Mouse (Mus musculus): ENCODE results near the gene Trpm2. TPM values are rescaled to one million over a fixed set of nuclear protein-coding genes. Genes with fewer than 3 reads are reported as not detected.

The Trpm2 gene
- polyA plus RNA-seq, 1 experiment from 2014 or later = 0.19 TPM

DNA sequence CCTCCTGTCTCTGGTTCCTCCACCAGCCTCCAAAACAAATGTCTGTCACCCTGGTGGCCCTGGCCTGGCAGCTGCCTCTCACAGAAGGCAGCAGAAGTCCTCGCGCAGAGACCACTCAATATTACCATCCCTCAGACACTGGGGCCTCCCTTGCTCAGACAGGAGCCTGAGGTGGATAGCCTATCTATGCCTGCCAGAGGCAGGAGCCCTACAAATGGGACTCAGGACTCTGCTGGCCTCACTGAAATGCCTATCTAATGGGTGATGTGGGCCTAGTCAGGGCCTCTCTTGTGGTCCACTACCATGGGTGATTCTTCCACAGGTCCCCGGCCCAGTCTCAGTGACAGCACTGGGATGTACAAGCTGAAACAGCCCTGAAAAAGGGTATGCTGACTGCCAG lies 37.8 kb upstream of the Trpm2 start:
- H3K27me3 ChIP-seq (replicated peaks) = no peaks in the 10 kb centered on the region
- H3K9me3 ChIP-seq = no peaks in the 10 kb centered on the region
- peak overlapping the region; percentile 90 for H3K4me3 ChIP-seq
- peak overlapping the region; percentile 100 for H3K27ac ChIP-seq (replicated peaks)
- WGBS = 61% methylated on average over 3 of the region's 3 CpGs
- peaks cover 51% of the 10 kb centered on the region for H3K4me1 ChIP-seq
- H3K9ac ChIP-seq = peak overlapping the region; percentile 96
- ATAC-seq (ENCODE audit: extremely low read depth, insufficient number of reproducible peaks, low FRiP score, low TSS enrichment) = no peak
- H3K4me2 ChIP-seq = peak overlapping the region; percentile 95
- peaks cover 28% of the 10 kb centered on the region for H3K36me3 ChIP-seq

DNA sequence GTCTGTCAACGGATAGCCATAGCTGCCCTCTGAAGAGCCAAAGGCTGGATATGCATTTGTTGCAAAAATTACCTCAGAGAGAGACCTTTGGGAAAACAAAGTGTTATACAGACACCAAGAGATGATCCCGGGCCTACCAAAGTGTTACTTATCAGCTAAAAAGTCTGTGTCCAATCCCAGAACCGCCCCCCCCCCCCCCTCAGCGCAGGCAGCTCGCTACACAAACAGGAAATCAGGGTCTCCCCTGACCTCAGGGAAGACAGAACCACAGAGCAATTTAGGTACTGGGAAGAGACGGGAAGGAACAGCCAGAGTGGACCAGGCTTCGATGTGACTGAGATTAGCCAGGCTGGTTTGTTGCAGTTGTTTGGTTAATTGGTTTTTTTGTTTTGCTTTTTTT lies 36.8 kb upstream of the Trpm2 start:
- H3K9ac ChIP-seq = peak overlapping the region; percentile 96
- H3K4me1 ChIP-seq = peaks cover 51% of the 10 kb centered on the region
- peak overlapping the region; percentile 100 for H3K27ac ChIP-seq (replicated peaks)
- peak overlapping the region; percentile 90 for H3K4me3 ChIP-seq
- peaks cover 38% of the 10 kb centered on the region for H3K36me3 ChIP-seq
- no peaks in the 10 kb centered on the region for H3K9me3 ChIP-seq
- no peaks in the 10 kb centered on the region for H3K27me3 ChIP-seq (replicated peaks)
- no peak for ATAC-seq (ENCODE audit: extremely low read depth, insufficient number of reproducible peaks, low FRiP score, low TSS enrichment)
- WGBS = 40% methylated on average over 7 of the region's 7 CpGs
- peak overlapping the region; percentile 95 for H3K4me2 ChIP-seq

DNA sequence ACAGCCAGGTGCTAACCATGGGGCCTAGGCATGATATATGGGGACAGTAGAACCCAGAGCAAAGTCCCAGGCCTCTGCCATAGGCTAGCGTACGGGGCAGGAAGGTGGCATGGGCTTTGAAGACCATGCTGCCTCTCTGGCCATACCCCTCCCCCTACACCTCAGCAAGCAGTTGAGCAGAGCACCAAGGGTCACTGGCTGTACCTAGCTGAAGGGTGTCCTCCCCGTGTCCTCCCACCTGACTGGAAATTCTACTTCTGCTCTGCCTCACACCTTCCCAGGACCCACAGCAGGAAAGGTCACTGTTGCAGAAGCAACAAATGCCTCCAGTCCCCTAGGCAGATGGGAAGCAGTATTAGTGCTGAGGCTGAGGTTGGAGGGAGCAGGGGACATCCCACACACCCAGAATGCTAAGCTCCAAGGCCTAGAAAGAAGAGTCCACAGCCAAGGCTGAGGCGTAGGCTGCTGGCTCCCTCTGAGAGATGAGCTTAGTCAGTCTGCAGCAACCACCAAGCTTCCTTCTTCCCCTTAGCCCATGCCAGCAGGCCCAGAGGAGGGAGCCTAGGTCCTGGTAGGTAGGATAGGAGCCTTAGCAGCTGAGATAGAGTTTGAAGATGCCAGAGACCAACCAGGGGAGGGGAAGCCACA lies 35.6 kb upstream of the Trpm2 start:
- no peak for ATAC-seq (ENCODE audit: extremely low read depth, insufficient number of reproducible peaks, low FRiP score, low TSS enrichment)
- Histone ChIP-seq H3K27ac (replicated peaks) (no peak overlapping the region), H3K36me3 (peaks cover 51% of the 10 kb centered on the region), H3K27me3 (replicated peaks) (no peaks in the 10 kb centered on the region), H3K9me3 (no peaks in the 10 kb centered on the region), H3K9ac (peak overlapping the region; percentile 96), H3K4me1 (peaks cover 51% of the 10 kb centered on the region), H3K4me2 (peak overlapping the region; percentile 95; the same call in 1 of the 2 replicates), H3K4me3 (no peak overlapping the region)
- WGBS = 90% methylated on average over 4 of the region's 4 CpGs

DNA sequence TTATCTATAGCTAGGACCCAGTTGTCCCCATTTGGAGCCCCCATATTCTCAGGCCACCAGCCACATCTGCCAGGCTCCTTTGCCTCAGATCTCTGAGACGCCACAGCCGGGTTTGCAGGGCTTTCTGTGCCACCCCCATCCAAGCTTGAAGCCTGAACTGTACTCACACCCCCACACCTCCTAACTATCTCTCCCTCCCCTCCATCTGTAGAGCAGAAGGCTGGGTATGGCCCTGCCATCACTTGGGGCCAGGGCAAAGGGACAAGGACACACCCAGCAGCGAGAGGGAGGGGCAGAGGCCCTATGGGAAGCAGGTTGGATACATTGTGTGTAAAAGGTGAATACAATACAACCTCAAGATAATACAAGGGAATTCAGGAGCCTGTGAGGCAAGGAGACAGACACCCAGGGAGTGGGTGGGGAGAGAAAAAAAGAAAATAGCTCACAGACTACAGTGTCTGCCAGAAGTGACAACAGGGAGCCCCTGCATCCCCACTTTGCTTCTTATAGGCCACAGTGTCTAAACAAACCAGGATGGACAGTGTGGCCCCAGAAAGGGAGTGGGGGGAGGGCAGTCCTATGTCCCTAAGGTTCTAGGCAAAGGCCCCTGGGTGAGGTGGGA lies 34.2 kb upstream of the Trpm2 start:
- no peaks in the 10 kb centered on the region for H3K9me3 ChIP-seq
- H3K4me2 ChIP-seq = no peak overlapping the region
- H3K27me3 ChIP-seq (replicated peaks) = no peaks in the 10 kb centered on the region
- H3K4me3 ChIP-seq = no peak overlapping the region
- 0 out of 2 replicates have a peak overlapping the region, but pooled peaks have one; percentile 38 for H3K9ac ChIP-seq
- no peak overlapping the region for H3K27ac ChIP-seq (replicated peaks)
- peaks cover 46% of the 10 kb centered on the region for H3K4me1 ChIP-seq
- H3K36me3 ChIP-seq = peaks cover 64% of the 10 kb centered on the region
- WGBS = 83% methylated on average over 3 of the region's 3 CpGs
- ATAC-seq (ENCODE audit: extremely low read depth, insufficient number of reproducible peaks, low FRiP score, low TSS enrichment) = no peak

DNA sequence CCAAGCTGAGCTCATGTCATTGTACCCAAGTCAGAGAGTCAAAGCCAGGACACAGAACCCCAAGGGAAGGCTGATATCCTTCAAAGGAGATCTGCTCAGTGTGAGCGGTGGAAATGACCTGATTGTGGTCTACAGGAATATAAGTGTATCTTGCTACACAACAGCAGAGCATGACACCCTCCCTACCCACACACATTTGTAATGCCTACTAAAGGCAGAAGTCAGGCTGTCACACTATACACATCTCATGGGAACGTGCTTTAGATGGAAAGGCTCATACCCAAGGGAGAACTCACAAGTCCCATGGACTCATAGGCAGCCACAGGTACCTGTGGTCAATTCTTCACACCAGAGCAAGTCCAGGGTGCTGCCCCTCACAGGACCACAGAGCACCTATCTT lies 32.0 kb upstream of the Trpm2 start:
- 92% methylated on average over 2 of the region's 2 CpGs for WGBS
- no peak overlapping the region for H3K9ac ChIP-seq
- no peak for ATAC-seq (ENCODE audit: extremely low read depth, insufficient number of reproducible peaks, low FRiP score, low TSS enrichment)
- peaks cover 29% of the 10 kb centered on the region for H3K4me1 ChIP-seq
- no peak overlapping the region for H3K27ac ChIP-seq (replicated peaks)
- no peaks in the 10 kb centered on the region for H3K9me3 ChIP-seq
- no peak overlapping the region for H3K4me3 ChIP-seq
- no peak overlapping the region for H3K4me2 ChIP-seq
- peaks cover 87% of the 10 kb centered on the region for H3K36me3 ChIP-seq
- H3K27me3 ChIP-seq (replicated peaks) = no peaks in the 10 kb centered on the region

DNA sequence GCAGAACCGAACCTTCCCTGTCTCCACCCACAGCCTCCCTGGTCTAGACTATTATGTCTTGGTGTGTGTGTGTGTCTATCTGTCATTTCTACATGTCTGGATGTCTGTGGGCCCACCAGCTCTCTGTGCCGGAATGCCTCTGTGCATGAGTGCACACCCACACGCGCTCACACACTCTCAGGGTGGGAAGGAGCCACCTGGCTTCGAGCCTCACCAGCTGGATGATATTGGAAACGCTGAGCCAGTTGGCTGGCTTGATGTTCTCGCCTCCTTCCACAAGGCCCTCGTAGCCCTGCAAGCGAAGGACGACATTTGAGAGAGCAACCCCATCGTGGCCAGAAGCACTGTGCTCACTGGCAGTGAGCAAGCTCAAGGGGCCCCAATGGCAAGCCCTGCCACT lies 31.4 kb upstream of the Trpm2 start:
- Histone ChIP-seq H3K9ac (no peak overlapping the region), H3K9me3 (no peaks in the 10 kb centered on the region), H3K27ac (replicated peaks) (no peak overlapping the region), H3K27me3 (replicated peaks) (no peaks in the 10 kb centered on the region), H3K4me3 (no peak overlapping the region), H3K4me2 (no peak overlapping the region), H3K4me1 (peaks cover 24% of the 10 kb centered on the region), H3K36me3 (peaks cover 92% of the 10 kb centered on the region)
- 87% methylated on average over 11 of the region's 11 CpGs for WGBS
- no peak for ATAC-seq (ENCODE audit: extremely low read depth, insufficient number of reproducible peaks, low FRiP score, low TSS enrichment)

DNA sequence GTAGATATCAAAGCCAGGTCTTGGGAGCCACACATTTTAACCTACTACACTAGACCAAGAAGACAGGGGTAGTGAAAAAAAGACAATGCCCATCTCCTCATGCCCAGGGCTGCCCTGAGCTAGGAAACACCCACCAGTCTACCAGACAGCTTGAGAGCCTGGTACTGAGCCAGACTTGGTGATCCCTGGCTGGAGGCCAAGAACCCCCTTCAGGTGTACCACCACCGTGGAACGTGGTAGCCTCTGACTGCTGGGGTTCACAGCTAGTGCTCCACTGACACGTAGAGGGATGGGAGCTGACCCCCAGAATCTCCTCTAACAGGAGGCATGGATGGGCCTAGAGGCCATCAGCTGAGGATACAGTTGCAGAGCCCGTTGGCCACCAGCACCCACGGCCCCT lies 29.8 kb upstream of the Trpm2 start:
- H3K27me3 ChIP-seq (replicated peaks) = no peaks in the 10 kb centered on the region
- H3K4me3 ChIP-seq = no peak overlapping the region
- no peak overlapping the region for H3K9ac ChIP-seq
- ATAC-seq (ENCODE audit: extremely low read depth, insufficient number of reproducible peaks, low FRiP score, low TSS enrichment) = no peak
- H3K36me3 ChIP-seq = peaks cover 99% of the 10 kb centered on the region
- WGBS = 91% methylated on average over 5 of the region's 5 CpGs
- no peak overlapping the region for H3K4me2 ChIP-seq
- H3K4me1 ChIP-seq = peaks cover 8% of the 10 kb centered on the region
- H3K27ac ChIP-seq (replicated peaks) = no peak overlapping the region
- no peaks in the 10 kb centered on the region for H3K9me3 ChIP-seq

DNA sequence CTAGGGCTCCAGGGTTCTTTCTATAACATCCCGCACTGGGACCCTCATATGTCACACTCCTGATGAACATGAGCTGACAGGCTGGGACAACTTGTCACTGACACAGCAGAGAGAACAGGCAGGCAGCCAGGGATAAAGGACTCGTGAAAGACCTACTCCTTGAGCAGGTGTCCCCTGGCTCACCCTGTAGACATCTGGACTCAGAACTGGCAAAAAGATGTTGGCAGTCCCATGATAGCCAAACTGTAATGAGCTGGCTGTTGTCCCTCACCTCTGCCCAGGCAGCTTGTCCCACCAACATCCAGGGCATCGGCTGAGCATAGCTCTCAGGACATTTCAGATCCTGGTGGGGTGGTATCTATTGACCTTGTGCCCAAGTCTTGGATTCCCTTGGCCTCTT lies 25.3 kb upstream of the Trpm2 start:
- Histone ChIP-seq H3K27me3 (replicated peaks) (no peaks in the 10 kb centered on the region), H3K36me3 (peaks cover 100% of the 10 kb centered on the region), H3K9ac (no peak overlapping the region), H3K4me3 (no peak overlapping the region), H3K27ac (replicated peaks) (no peak overlapping the region), H3K9me3 (no peaks in the 10 kb centered on the region), H3K4me1 (no peaks in the 10 kb centered on the region), H3K4me2 (no peak overlapping the region)
- no peak for ATAC-seq (ENCODE audit: extremely low read depth, insufficient number of reproducible peaks, low FRiP score, low TSS enrichment)
- WGBS = 80% methylated on average over 3 of the region's 3 CpGs

DNA sequence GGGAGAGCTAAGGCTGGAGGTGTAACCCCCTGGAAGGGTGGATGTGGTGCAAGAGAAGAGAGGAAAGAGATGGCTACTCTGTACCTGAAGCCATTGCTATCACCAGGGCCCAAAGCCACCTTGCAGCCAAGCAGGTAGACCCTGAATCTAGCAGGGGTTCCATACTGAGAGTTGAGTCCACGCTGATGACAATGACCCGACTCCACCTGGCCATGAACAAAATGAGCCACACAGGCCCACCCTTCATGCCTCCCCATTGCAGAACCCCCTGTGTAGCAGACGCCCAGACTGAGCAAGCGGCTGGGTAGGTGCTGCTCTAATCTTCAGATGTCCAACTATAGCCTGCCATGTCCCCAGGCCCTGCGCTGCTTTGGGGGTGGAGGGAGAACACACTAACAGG lies 15.4 kb upstream of the Trpm2 start:
- peaks cover 51% of the 10 kb centered on the region for H3K36me3 ChIP-seq
- H3K4me1 ChIP-seq = peaks cover 5% of the 10 kb centered on the region
- WGBS = 69% methylated on average over 5 of the region's 5 CpGs
- no peaks in the 10 kb centered on the region for H3K27me3 ChIP-seq (replicated peaks)
- H3K4me2 ChIP-seq = no peak overlapping the region
- no peak for ATAC-seq (ENCODE audit: extremely low read depth, insufficient number of reproducible peaks, low FRiP score, low TSS enrichment)
- no peak overlapping the region for H3K4me3 ChIP-seq
- no peak overlapping the region for H3K9ac ChIP-seq
- H3K9me3 ChIP-seq = no peaks in the 10 kb centered on the region
- no peak overlapping the region for H3K27ac ChIP-seq (replicated peaks)

DNA sequence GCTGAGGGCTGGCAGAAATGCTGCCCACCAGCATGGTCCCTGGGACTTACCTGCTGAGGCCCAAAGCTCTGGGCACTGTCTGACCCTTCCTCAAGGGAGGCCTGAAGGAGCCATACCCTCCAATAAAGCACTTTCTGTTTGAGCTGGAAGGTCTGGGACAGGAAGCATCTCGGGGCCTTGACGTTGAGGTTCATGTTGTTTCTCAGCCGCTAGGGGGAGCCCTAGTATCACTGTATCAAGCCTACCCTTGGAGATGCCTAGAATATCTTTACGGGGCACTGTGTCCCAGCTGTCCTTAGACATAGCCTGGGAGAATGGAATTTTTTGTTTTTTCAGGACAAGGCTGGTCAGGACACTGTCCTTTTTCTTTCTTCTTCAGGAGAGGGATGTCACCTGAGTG lies 14.3 kb upstream of the Trpm2 start:
- Histone ChIP-seq H3K4me1 (peaks cover 5% of the 10 kb centered on the region), H3K27ac (replicated peaks) (no peak overlapping the region), H3K27me3 (replicated peaks) (no peaks in the 10 kb centered on the region), H3K9ac (no peak overlapping the region), H3K36me3 (peaks cover 49% of the 10 kb centered on the region), H3K4me3 (no peak overlapping the region), H3K4me2 (no peak overlapping the region), H3K9me3 (no peaks in the 10 kb centered on the region)
- ATAC-seq (ENCODE audit: extremely low read depth, insufficient number of reproducible peaks, low FRiP score, low TSS enrichment) = 0 out of 2 replicates have a peak, but pooled peaks have one; percentile 18
- under 1% methylated on average over 4 of the region's 4 CpGs for WGBS

DNA sequence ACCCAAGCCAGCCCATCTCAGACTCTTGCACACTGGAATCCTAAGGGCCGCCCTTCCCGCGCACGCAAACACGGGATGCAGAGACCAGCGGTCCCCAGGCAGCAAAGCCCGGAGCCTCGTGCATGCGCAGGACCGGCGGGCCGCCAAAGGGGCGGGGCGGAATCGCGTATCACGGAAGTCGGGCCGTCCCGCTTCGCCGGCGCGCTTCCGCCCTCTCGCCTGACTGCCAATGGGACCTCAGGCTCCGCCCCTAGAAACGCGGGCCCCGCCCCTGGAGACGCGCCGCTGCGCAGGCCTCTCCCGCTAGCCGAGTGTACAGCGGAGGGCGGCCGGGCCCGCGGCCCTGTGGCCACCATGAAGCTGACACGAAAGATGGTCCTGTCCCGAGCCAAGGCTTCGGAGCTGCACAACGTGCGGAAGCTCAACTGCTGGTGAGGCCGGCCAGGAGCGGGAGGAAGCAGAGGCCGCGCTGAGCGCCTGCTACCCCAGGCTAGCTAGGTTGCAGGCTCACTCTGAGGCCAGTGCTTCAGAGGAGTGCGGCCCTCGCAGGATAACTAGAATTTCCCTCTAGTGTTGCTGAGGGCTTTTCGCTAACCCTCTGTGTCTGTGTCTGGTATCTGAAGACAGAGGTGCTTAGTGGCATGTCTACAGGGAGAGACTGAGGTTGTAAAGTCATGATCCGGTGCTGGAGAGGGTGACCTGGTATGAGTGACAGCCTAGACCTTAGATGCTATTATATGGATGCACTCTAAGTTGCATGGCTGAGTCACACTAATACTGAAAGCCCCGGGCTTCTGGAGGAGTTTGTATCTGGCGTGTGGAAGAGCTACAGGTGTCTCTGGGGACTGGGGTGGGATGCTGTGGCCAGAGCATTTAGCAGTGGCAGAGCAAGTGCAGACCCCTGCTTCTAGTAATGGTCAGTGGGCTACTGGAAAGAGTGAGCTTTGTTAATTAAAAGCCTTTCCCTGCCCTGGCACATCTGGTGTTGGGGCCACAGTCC lies 8.3 kb upstream of the Trpm2 start, which contains the start of gene 1810043G02Rik:
1810043G02Rik (plus strand) TSS at position 174 of the 1,000 bp plus-strand sequence.
- peak within 1 kb of the TSS; percentile 88 for H3K4me2 ChIP-seq
- H3K4me3 ChIP-seq = peak within 1 kb of the TSS; percentile 79
- H3K4me1 ChIP-seq = peaks cover 14% of the 10 kb centered on the region
- H3K27me3 ChIP-seq (replicated peaks) = no peaks in the 10 kb centered on the region
- peak within 1 kb of the TSS; percentile 89 for H3K9ac ChIP-seq
- peak within 1 kb of the TSS; percentile 34; the same call in 1 of the 2 replicates for H3K27ac ChIP-seq (replicated peaks)
- 1% methylated on average over 57 of the region's 57 CpGs for whole genome bisulfite sequencing
- peaks cover 15% of the 10 kb centered on the region for H3K36me3 ChIP-seq
- ATAC-seq (ENCODE audit: extremely low read depth, insufficient number of reproducible peaks, low FRiP score, low TSS enrichment) = peak; percentile 93
- no peaks in the 10 kb centered on the region for H3K9me3 ChIP-seq

All from heart, embryonic 13.5 days (tissue).